Mouse (Mus musculus) ES-CJ7 (cell line): ENCODE measurements around the gene Wfdc17.

Source experiments
- DNase-seq: peaks from one replicate; pipeline ENCODE4 v3.0.0; 2011; ENCODE audit warnings: low read depth, low spot score

Wfdc17 gene

GRCm38 (mm10) chr11:83740443-83740991 lies 36.7 kb downstream of the Wfdc17 start:
- no peak for DNase-seq

- no peak for DNase-seq
Observed at GRCm38 (mm10) chr11:83741841-83742240, 38.0 kb downstream of the Wfdc17 start.

GRCm38 (mm10) chr11:83742731-83743355 lies 39.1 kb downstream of the Wfdc17 start:
- DNase-seq: no peak

- DNase-seq: no peak
Observed at GRCm38 (mm10) chr11:83743525-83743924, 39.7 kb downstream of the Wfdc17 start.

GRCm38 (mm10) chr11:83746152-83746551 lies 42.4 kb downstream of the Wfdc17 start:
- DNase-seq: no peak

GRCm38 (mm10) chr11:83746681-83747080 lies 42.9 kb downstream of the Wfdc17 start, which contains the start of gene Wfdc21:
Gene Wfdc21 (plus strand): TSS chr11:83746940.
- no peak for DNase-seq

- DNase-seq: no peak
Observed at GRCm38 (mm10) chr11:83747376-83748265, 43.8 kb downstream of the Wfdc17 start.

GRCm38 (mm10) chr11:83753581-83754181 lies 49.9 kb downstream of the Wfdc17 start, which contains the start of gene Heatr6:
Gene Heatr6 (plus strand): TSS chr11:83753696.
- peak; percentile 91 for DNase-seq

- DNase-seq: no peak
Observed at GRCm38 (mm10) chr11:83754227-83754626, 50.4 kb downstream of the Wfdc17 start.
